Mouse (Mus musculus) midbrain, embryonic 13.5 days (tissue): ENCODE measurements around the gene Dnajb3. TPM values are rescaled to one million over a fixed set of nuclear protein-coding genes. Genes with fewer than 3 reads are reported as not detected.
A peak's percentile ranks its signal among the peaks of the same experiment; 100 is the strongest.
"Not testable (repeated sequence)": the region's sequence is repeated elsewhere in the genome, so short reads cannot be mapped to it uniquely, and the experiment has no call there.

ENCODE experiments used
- ATAC-seq: fragments of 200-750 bp; cut with Nextera tagmentation; 2 replicates; pipeline ENCODE4 v1.8.0; 2017; ENCODE audit warnings: mild to moderate bottlenecking, moderate TSS enrichment, moderate library complexity
- H3K27ac ChIP-seq: fragments of 300-500 bp; sonication (generic); 2 replicates; pipeline ENCODE4 v1.5.1; 2015; ENCODE audit warnings: inconsistent platforms, mild to moderate bottlenecking, moderate library complexity
- H3K27me3 ChIP-seq: fragments of 300-500 bp; sonication (generic); 2 replicates; pipeline ENCODE4 v1.6.1; 2015; ENCODE audit warnings: mild to moderate bottlenecking, inconsistent platforms
- H3K36me3 ChIP-seq: fragments of 300-500 bp; sonication (generic); 2 replicates; pipeline ENCODE4 v1.6.1; 2015; ENCODE audit warnings: mild to moderate bottlenecking, inconsistent platforms
- H3K4me1 ChIP-seq: fragments of 300-500 bp; sonication (generic); replicated peaks from 2 replicates; pipeline ENCODE4 v1.6.1; 2015; ENCODE audit warnings: inconsistent platforms
- H3K4me2 ChIP-seq: fragments of 300-500 bp; sonication (generic); replicated peaks from 2 replicates; pipeline ENCODE4 v1.6.1; 2015; ENCODE audit warnings: moderate library complexity, mild to moderate bottlenecking, inconsistent platforms
- H3K4me3 ChIP-seq: fragments of 300-500 bp; sonication (generic); replicated peaks from 2 replicates; pipeline ENCODE4 v1.5.1; 2015; ENCODE audit warnings: mild to moderate bottlenecking, inconsistent platforms
- H3K9ac ChIP-seq: fragments of 300-500 bp; sonication (generic); replicated peaks from 2 replicates; pipeline ENCODE4 v1.6.1; 2015; ENCODE audit warnings: mild to moderate bottlenecking, inconsistent platforms
- H3K9me3 ChIP-seq: fragments of 300-500 bp; sonication (generic); 2 replicates; pipeline ENCODE4 v1.6.1; 2016; ENCODE audit warnings: mild to moderate bottlenecking, inconsistent platforms
- WGBS: fragments of 180-500 bp; shearing (Covaris S2); methylation state at CpG from one replicate; pipeline ENCODE4 v1.1.7; 2015; 5-methylcytosine and 5-hydroxymethylcytosine counted together
- polyA plus RNA-seq: library from polyadenylated mRNA; unstranded; fragments of >200 nt; fragmentation: Nextera tagmentation; extraction: Ambion mirVana; gene quantifications from 2 replicates; pipeline ENCODE4 v1.2.1, GENCODE M21; 2015

Gene Dnajb3
- polyA plus RNA-seq, 1 experiment from 2014 or later = 13.9 TPM

GRCm38 (mm10) chr1:88230421-88230820 is 24.8 kb upstream of the Dnajb3 start:
- Histone ChIP-seq H3K9me3 (peaks cover 100% of the 10 kb centered on the region), H3K27me3 (no peaks in the 10 kb centered on the region), H3K27ac (no peak overlapping the region), H3K4me2 (no peak overlapping the region), H3K36me3 (no peaks in the 10 kb centered on the region), H3K4me3 (no peak overlapping the region), H3K9ac (no peak overlapping the region), H3K4me1 (no peaks in the 10 kb centered on the region)
- 0 out of 2 replicates have a peak, but pooled peaks have one; percentile 1 for ATAC-seq
- WGBS = 73% methylated on average over 7 of the region's 7 CpGs

GRCm38 (mm10) chr1:88229986-88230385 is 24.4 kb upstream of the Dnajb3 start:
- WGBS = 85% methylated on average over 5 of the region's 5 CpGs
- Histone ChIP-seq H3K27ac (no peak overlapping the region), H3K36me3 (no peaks in the 10 kb centered on the region), H3K4me3 (no peak overlapping the region), H3K9me3 (peaks cover 98% of the 10 kb centered on the region), H3K9ac (no peak overlapping the region), H3K4me2 (no peak overlapping the region), H3K27me3 (no peaks in the 10 kb centered on the region), H3K4me1 (no peaks in the 10 kb centered on the region)
- ATAC-seq = no peak

GRCm38 (mm10) chr1:88229566-88229965 is 24.0 kb upstream of the Dnajb3 start:
- 82% methylated on average over 3 of the region's 3 CpGs for WGBS
- H3K36me3 ChIP-seq = no peaks in the 10 kb centered on the region
- H3K4me2 ChIP-seq = no peak overlapping the region
- H3K9ac ChIP-seq = no peak overlapping the region
- H3K4me3 ChIP-seq = no peak overlapping the region
- no peaks in the 10 kb centered on the region for H3K27me3 ChIP-seq
- no peaks in the 10 kb centered on the region for H3K4me1 ChIP-seq
- H3K27ac ChIP-seq = no peak overlapping the region
- peaks cover 93% of the 10 kb centered on the region for H3K9me3 ChIP-seq
- ATAC-seq = no peak

DNA sequence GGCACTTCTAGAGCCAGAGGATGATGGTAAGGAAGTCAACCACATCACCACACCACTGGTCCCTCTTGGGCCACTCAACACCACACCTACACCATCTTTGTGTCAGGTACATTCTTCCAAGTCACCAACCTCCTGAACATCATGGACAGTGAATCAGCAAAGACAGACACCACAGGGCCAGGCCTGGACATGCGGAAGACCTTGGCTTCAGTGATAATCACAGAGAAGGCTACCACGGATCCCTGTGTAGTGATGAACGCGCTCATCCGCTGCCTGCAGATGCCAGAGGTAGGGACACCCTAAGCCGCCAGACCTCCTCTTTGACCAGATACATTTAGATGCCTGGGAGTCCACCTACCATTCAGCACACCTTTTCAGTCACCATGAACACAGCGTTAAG is 22.5 kb upstream of the Dnajb3 start:
- no peak overlapping the region for H3K4me2 ChIP-seq
- no peaks in the 10 kb centered on the region for H3K36me3 ChIP-seq
- no peak overlapping the region for H3K4me3 ChIP-seq
- no peaks in the 10 kb centered on the region for H3K27me3 ChIP-seq
- 71% methylated on average over 7 of the region's 7 CpGs for WGBS
- ATAC-seq = 0 out of 2 replicates have a peak, but pooled peaks have one; percentile 10
- H3K4me1 ChIP-seq = no peaks in the 10 kb centered on the region
- peaks cover 79% of the 10 kb centered on the region for H3K9me3 ChIP-seq
- H3K27ac ChIP-seq = no peak overlapping the region
- no peak overlapping the region for H3K9ac ChIP-seq

GRCm38 (mm10) chr1:88227482-88227881 is 21.9 kb upstream of the Dnajb3 start:
- no peak overlapping the region for H3K4me3 ChIP-seq
- no peaks in the 10 kb centered on the region for H3K27me3 ChIP-seq
- WGBS = 53% methylated on average over 2 of the region's 2 CpGs
- no peak overlapping the region for H3K27ac ChIP-seq
- no peaks in the 10 kb centered on the region for H3K4me1 ChIP-seq
- no peak for ATAC-seq
- H3K9me3 ChIP-seq = peaks cover 73% of the 10 kb centered on the region
- no peaks in the 10 kb centered on the region for H3K36me3 ChIP-seq
- H3K4me2 ChIP-seq = no peak overlapping the region
- no peak overlapping the region for H3K9ac ChIP-seq

DNA sequence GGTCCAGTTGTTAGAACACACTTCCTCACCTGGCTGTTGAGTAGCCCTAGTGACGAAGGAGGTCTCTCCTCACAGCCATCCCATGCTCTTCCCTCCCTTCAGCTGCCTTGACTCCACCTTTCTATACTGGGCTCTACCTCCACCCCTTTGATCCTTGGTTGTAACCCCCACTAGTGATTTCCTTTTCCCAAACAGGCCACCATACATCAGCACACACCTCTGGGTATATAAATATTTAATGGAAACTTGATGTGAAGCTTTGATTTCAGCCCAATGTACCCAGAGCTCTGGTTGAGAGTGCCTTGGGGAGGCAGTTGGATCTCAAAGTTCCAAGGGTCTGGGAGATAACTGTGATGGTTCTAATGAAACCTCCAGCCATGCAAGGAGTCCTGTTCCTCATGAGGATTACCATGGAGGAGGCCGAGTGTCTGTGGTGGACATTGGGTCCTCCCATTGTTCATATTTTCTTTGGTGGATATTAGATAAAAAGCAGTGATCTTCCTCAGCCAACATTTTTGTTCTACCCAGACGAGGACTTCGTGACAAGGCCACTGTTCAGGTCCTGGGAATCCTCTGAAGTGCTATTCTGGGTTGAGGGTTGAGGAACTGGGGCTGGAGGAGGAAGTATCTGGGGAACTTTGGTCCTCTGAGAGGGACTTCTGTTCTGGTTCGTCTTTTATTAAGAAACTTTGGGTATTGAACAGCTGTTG is 21.2 kb upstream of the Dnajb3 start, which contains the start of gene Mroh2a:
Gene Mroh2a (plus strand): TSS at position 317 of the 710 bp plus-strand sequence.
- no peak for ATAC-seq
- Histone ChIP-seq H3K4me2 (no peak within 1 kb of the TSS), H3K36me3 (no peaks in the 10 kb centered on the region), H3K9me3 (peaks cover 70% of the 10 kb centered on the region), H3K4me3 (no peak within 1 kb of the TSS), H3K4me1 (no peaks in the 10 kb centered on the region), H3K9ac (no peak within 1 kb of the TSS), H3K27me3 (no peaks in the 10 kb centered on the region), H3K27ac (no peak within 1 kb of the TSS)
- WGBS = 51% methylated on average over 5 of the region's 5 CpGs

- H3K27me3 ChIP-seq = no peaks in the 10 kb centered on the region
- peaks cover 59% of the 10 kb centered on the region for H3K9me3 ChIP-seq
- no peaks in the 10 kb centered on the region for H3K4me1 ChIP-seq
- no peak for ATAC-seq
- H3K27ac ChIP-seq = no peak overlapping the region
- no peaks in the 10 kb centered on the region for H3K36me3 ChIP-seq
- no peak overlapping the region for H3K4me3 ChIP-seq
- no peak overlapping the region for H3K9ac ChIP-seq
- H3K4me2 ChIP-seq = no peak overlapping the region
Measured at GRCm38 (mm10) chr1:88225741-88226140, 20.2 kb upstream of the Dnajb3 start.

GRCm38 (mm10) chr1:88225301-88225700 is 19.7 kb upstream of the Dnajb3 start:
- ATAC-seq, H3K4me2 ChIP-seq, H3K27ac ChIP-seq, H3K4me1 ChIP-seq, H3K36me3 ChIP-seq, H3K27me3 ChIP-seq, H3K9ac ChIP-seq, H3K4me3 ChIP-seq: not testable (repeated sequence)
- H3K9me3 ChIP-seq = peaks cover 55% of the 10 kb centered on the region
- 39% methylated on average over 2 of the region's 2 CpGs for WGBS

DNA sequence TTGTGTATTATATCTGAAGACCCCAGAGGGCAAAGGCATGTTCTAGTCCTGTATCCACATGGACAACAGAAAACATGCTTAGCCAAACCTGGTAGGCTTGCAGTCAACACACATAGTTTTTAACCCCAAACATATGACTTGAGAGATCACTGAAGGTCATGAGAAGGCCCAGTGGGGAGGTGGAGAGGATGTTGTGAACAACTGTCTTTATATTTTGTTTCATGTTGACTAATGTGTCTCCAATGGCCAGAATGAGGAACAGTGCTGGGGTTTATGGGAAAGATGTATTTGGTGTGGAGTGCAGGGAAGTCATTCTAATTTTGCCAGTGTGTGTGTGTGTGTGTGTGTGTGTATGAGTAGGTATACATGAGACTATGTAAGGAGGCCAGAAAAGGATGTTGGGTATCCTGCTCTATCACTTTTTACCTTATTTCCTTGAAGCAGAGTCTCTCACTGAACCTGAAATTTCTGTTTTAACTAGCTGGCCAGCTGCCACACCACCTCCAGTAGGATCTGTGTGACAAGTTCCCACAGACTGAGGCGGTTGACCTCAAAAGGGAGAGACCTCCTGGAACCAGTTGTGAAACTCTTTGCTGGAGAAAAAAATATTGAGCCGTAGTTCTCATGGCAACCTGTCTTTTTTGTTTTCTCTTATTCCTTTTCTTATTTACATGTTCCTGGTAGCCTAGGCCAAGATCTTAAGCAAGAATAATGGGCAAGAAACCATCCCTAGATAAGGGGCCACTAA is 18.6 kb upstream of the Dnajb3 start:
- no peak overlapping the region for H3K27ac ChIP-seq
- H3K9me3 ChIP-seq = peaks cover 44% of the 10 kb centered on the region
- no peak overlapping the region for H3K4me2 ChIP-seq
- 68% methylated on average over 2 of the region's 2 CpGs for WGBS
- ATAC-seq = no peak
- H3K4me3 ChIP-seq = no peak overlapping the region
- no peaks in the 10 kb centered on the region for H3K36me3 ChIP-seq
- H3K4me1 ChIP-seq = no peaks in the 10 kb centered on the region
- no peaks in the 10 kb centered on the region for H3K27me3 ChIP-seq
- no peak overlapping the region for H3K9ac ChIP-seq

- ATAC-seq = no peak
- Histone ChIP-seq H3K9ac (no peak overlapping the region), H3K27me3 (no peaks in the 10 kb centered on the region), H3K36me3 (no peaks in the 10 kb centered on the region), H3K4me3 (no peak overlapping the region), H3K4me2 (no peak overlapping the region), H3K27ac (no peak overlapping the region), H3K9me3 (peaks cover 38% of the 10 kb centered on the region), H3K4me1 (no peaks in the 10 kb centered on the region)
- 55% methylated on average over 1 of the region's 1 CpGs for WGBS
Measured at GRCm38 (mm10) chr1:88223591-88223990, 18.0 kb upstream of the Dnajb3 start.

DNA sequence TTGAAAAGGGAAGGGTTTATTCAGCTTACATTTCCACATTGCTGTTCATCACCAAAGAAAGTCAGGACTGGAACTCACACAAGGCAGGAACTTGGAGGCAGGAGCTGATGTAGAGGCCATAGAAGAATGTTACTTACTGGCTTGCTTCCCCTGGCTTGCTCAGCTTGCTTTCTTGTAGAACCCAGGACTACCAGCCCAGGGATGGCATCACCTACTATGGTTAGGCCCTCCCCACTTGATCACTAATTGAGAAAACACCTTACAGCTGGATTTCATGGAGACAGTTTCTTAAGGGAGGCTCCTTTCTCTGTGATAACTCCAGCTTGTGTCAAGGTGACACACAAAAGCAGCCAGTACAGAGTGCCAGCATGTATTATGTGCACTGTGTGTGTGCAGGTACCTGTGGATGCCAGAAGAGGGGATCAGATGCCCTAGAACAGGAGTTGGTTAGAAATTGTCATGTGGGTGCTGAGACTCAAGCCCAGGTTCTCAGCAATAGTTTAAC is 17.5 kb upstream of the Dnajb3 start:
- not testable (repeated sequence) for ATAC-seq, H3K27ac ChIP-seq, H3K4me3 ChIP-seq, H3K4me2 ChIP-seq, H3K36me3 ChIP-seq, H3K4me1 ChIP-seq, H3K27me3 ChIP-seq, H3K9ac ChIP-seq
- peaks cover 32% of the 10 kb centered on the region for H3K9me3 ChIP-seq

- no peak for ATAC-seq
- 54% methylated on average over 2 of the region's 2 CpGs for WGBS
- H3K27ac ChIP-seq = no peak overlapping the region
Measured at GRCm38 (mm10) chr1:88222216-88222615, 16.6 kb upstream of the Dnajb3 start.

More at GRCm38 (mm10) chr1:88222216-88222615, 16.6 kb upstream of the Dnajb3 start:
- Histone ChIP-seq H3K36me3 (no peaks in the 10 kb centered on the region), H3K4me3 (no peak overlapping the region), H3K27me3 (no peaks in the 10 kb centered on the region), H3K9me3 (peaks cover 29% of the 10 kb centered on the region), H3K4me2 (no peak overlapping the region), H3K4me1 (no peaks in the 10 kb centered on the region), H3K9ac (no peak overlapping the region)
